Mouse (Mus musculus) ES-E14 (cell line): Measurements from ENCODE around the gene Pcif1.

Experiments used
- CHD2 ChIP-seq: IDR thresholded peaks from 2 replicates; pipeline ENCODE4 v1.6.1; 2014; ENCODE audit warnings: mild to moderate bottlenecking, low read depth, low read length, inconsistent platforms
- HCFC1 ChIP-seq: IDR thresholded peaks from 2 replicates; pipeline ENCODE4 v1.6.1; 2012; ENCODE audit warnings: low read length, inconsistent platforms, borderline replicate concordance; ENCODE audit not compliant: insufficient read depth
- MAFK ChIP-seq: IDR thresholded peaks from 2 replicates; pipeline ENCODE4 v1.6.1; 2014; ENCODE audit warnings: mild to moderate bottlenecking, low read depth, low read length, inconsistent platforms; ENCODE audit not compliant: insufficient read depth
- ZC3H11A ChIP-seq: IDR thresholded peaks from 2 replicates; pipeline ENCODE4 v1.6.1; 2012; ENCODE audit warnings: low read depth, mild to moderate bottlenecking, inconsistent platforms, low read length, borderline replicate concordance
- ZNF384 ChIP-seq: IDR thresholded peaks from 2 replicates; pipeline ENCODE4 v1.6.1; 2012; ENCODE audit warnings: low read depth, low read length, inconsistent platforms

DNA sequence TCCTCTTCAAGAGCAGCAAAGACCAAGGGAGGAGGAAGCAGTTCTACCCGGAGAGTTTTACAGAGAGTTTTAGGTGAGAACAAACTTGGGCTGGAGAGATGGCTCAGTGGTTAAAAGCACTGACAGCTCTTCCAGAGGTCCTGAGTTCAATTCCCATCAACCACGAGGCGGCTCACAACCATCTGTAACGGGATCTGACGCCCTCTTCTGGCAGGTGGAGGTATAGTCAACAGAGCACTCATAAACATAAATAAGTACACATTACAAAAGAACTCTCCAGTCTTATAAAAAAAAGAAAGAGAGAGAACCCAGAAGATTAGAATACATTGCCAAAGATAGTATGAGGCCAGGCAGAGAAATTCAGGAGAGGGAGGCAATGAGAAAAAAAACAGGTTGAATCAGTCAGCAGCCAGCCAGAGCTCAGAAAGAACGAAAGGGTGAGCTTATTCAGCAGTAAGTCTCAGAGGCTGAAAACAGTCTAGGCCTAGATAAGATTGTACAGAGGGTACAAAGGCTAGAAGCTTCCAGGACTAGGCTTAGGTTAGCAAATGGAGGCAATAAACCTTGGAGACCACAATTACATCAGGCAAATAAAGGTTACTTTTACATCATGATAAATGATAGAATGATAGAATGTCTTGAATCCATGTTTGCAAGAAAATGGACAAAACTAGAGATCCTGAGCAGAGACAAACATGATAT is 7.4 kb upstream of the Pcif1 start:
- TF ChIP-seq CHD2 (no peak), ZC3H11A (no peak), MAFK (no peak), ZNF384 (no peak), HCFC1 (no peak)
